Mouse (Mus musculus) lung, embryonic 14.5 days (tissue): Measurements from ENCODE around the gene Lsmem1. TPM values are rescaled to one million over a fixed set of nuclear protein-coding genes. Genes with fewer than 3 reads are reported as not detected.

Experiments
- ATAC-seq: fragments of 200-750 bp; cut with Nextera tagmentation; 2 replicates; pipeline ENCODE4 v1.8.0; 2017; ENCODE audit warnings: mild to moderate bottlenecking, moderate TSS enrichment, moderate library complexity; ENCODE audit not compliant: insufficient read depth
- DNase-seq: peaks from one replicate; pipeline ENCODE4 v3.0.0-alpha.2; 2015
- H3K27ac ChIP-seq: fragments of 300-500 bp; sonication (generic); 2 replicates; pipeline ENCODE4 v1.5.1; 2014; ENCODE audit warnings: low read depth, mild to moderate bottlenecking, moderate library complexity
- H3K27me3 ChIP-seq: fragments of 300-500 bp; sonication (generic); 2 replicates; pipeline ENCODE4 v1.6.1; 2014; ENCODE audit warnings: low read length, control low read depth; ENCODE audit not compliant: insufficient read depth
- H3K36me3 ChIP-seq: fragments of 300-500 bp; sonication (generic); 2 replicates; pipeline ENCODE4 v1.6.1; 2014; ENCODE audit warnings: control low read depth; ENCODE audit not compliant: insufficient read depth
- H3K4me1 ChIP-seq: fragments of 300-500 bp; sonication (generic); 2 replicates; pipeline ENCODE4 v1.6.1; 2014; ENCODE audit warnings: antibody characterized with exemption, control low read depth; ENCODE audit not compliant: insufficient read depth
- H3K4me2 ChIP-seq: fragments of 300-500 bp; sonication (generic); 2 replicates; pipeline ENCODE4 v1.6.1; 2014; ENCODE audit warnings: mild to moderate bottlenecking
- H3K4me3 ChIP-seq: fragments of 300-500 bp; sonication (generic); 2 replicates; pipeline ENCODE4 v1.5.1; 2014; ENCODE audit warnings: low read depth, low read length
- H3K9ac ChIP-seq: fragments of 300-500 bp; sonication (generic); 2 replicates; pipeline ENCODE4 v1.6.1; 2014
- H3K9me3 ChIP-seq: fragments of 300-500 bp; sonication (generic); 2 replicates; pipeline ENCODE4 v1.6.1; 2016; ENCODE audit warnings: low read depth, low read length, control low read depth
- CTCF ChIP-seq: IDR thresholded peaks from 2 replicates; pipeline ENCODE4 v1.5.1; 2016; ENCODE audit warnings: antibody characterized with exemption, low read depth
- WGBS: fragments of 180-500 bp; shearing (Covaris S2); extraction: QIAGEN DNeasy Blood & Tissue Kit; methylation state at CpG from one replicate; pipeline ENCODE4 v1.1.7; 2014; 5-methylcytosine and 5-hydroxymethylcytosine counted together
- polyA plus RNA-seq: library from polyadenylated mRNA; unstranded; fragments of >200 nt; fragmentation: Nextera tagmentation; extraction: Ambion mirVana; gene quantifications from 2 replicates; pipeline ENCODE4 v1.2.1, GENCODE M21; 2014

The Lsmem1 gene
- polyA plus RNA-seq, 1 experiment from 2014 or later = not detected

- H3K4me2 ChIP-seq = no peak overlapping the region
- 49% methylated on average over 4 of the region's 4 CpGs for WGBS
- H3K27ac ChIP-seq = no peak overlapping the region
- no peak for TF ChIP-seq CTCF
- no peaks in the 10 kb centered on the region for H3K9me3 ChIP-seq
- ATAC-seq = no peak
- no peak overlapping the region for H3K4me3 ChIP-seq
- DNase-seq = no peak
- H3K9ac ChIP-seq = no peak overlapping the region
- no peaks in the 10 kb centered on the region; the same call in 1 of the 2 replicates for H3K4me1 ChIP-seq
- H3K36me3 ChIP-seq = no peaks in the 10 kb centered on the region
- H3K27me3 ChIP-seq = no peaks in the 10 kb centered on the region
These were observed 44.0 kb upstream of the Lsmem1 start for GRCm38 (mm10) chr12:40243241-40243640.

DNA sequence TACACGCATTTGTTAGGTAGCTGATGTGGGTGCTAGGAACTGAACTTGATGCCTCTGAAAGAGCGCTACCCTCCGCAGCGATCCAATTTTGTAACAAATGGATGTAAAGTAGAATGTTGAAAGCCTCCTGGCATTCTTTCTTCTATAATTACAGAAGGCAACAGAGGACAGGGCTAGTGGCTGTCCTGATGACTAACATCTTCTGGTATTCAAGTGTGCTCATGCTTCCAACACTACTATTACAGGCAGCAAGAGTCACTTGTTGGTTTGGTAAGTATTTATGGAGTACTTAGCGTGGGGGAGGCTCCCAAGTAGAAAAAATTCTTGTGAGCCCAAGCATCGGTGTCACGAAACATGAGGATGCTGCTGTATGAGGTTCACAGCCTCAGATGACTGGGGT lies 39.9 kb upstream of the Lsmem1 start:
- Histone ChIP-seq H3K9me3 (no peaks in the 10 kb centered on the region), H3K4me1 (no peaks in the 10 kb centered on the region; the same call in 1 of the 2 replicates), H3K9ac (no peak overlapping the region), H3K4me2 (no peak overlapping the region), H3K27me3 (no peaks in the 10 kb centered on the region), H3K4me3 (no peak overlapping the region), H3K36me3 (no peaks in the 10 kb centered on the region), H3K27ac (no peak overlapping the region)
- no peak for ATAC-seq
- WGBS = 93% methylated on average over 7 of the region's 7 CpGs
- no peak for TF ChIP-seq CTCF
- no peak for DNase-seq

DNA sequence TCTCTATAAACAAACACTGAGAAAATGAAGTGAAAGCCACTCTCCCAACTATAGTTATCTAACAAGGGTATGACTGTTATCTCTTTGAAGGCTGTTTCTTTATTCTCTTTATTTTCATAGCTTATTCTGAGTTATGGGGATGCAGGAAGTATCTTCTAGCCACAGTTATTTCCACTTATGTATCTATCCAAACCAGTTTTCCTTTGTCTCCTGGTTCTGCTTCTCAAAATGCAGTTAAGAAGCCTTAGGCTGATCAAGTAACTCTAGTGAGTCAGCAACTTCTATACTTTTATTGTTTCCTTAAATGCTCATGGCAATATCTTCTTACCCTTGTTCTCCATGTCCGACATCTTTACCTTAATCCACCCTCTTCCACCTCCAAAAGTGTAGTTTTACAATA lies 32.9 kb upstream of the Lsmem1 start:
- no peaks in the 10 kb centered on the region for H3K27me3 ChIP-seq
- no peak overlapping the region for H3K27ac ChIP-seq
- no peak for TF ChIP-seq CTCF
- no peak for DNase-seq
- H3K4me1 ChIP-seq = no peaks in the 10 kb centered on the region
- WGBS = 88% methylated on average over 1 of the region's 1 CpGs
- H3K4me2 ChIP-seq = no peak overlapping the region
- H3K4me3 ChIP-seq = no peak overlapping the region
- H3K9ac ChIP-seq = no peak overlapping the region
- H3K36me3 ChIP-seq = no peaks in the 10 kb centered on the region
- no peaks in the 10 kb centered on the region for H3K9me3 ChIP-seq
- ATAC-seq = no peak

DNA sequence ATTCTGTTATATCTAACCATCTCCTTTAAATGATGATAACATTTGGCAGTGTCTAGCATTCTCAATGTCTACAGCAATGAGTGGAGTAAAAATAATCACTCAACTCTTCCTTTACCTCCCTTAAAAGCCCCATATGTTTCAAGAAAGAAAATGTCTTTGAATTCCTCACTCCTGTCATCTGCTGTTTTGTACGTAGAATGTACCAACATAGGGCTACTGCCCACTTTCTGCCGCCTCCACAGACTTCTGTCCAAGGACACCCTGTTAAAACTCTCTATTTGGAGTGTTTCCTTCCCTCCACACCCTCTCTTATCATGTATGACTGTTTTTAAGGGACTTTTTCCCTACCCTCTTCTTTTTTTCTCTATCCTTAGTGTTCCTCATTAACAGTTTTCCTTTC lies 32.3 kb upstream of the Lsmem1 start:
- ATAC-seq = no peak
- WGBS = 69% methylated on average over 2 of the region's 2 CpGs
- no peak for TF ChIP-seq CTCF
- Histone ChIP-seq H3K36me3 (no peaks in the 10 kb centered on the region), H3K4me1 (no peaks in the 10 kb centered on the region), H3K27me3 (no peaks in the 10 kb centered on the region), H3K27ac (no peak overlapping the region), H3K4me2 (no peak overlapping the region), H3K4me3 (no peak overlapping the region), H3K9ac (no peak overlapping the region), H3K9me3 (no peaks in the 10 kb centered on the region)
- no peak for DNase-seq

GRCm38 (mm10) chr12:40224171-40224880 lies 25.0 kb upstream of the Lsmem1 start:
- Histone ChIP-seq H3K9me3 (no peaks in the 10 kb centered on the region), H3K27me3 (no peaks in the 10 kb centered on the region), H3K9ac (no peak overlapping the region), H3K4me3 (no peak overlapping the region), H3K36me3 (no peaks in the 10 kb centered on the region), H3K4me2 (peak overlapping the region; percentile 77), H3K27ac (no peak overlapping the region), H3K4me1 (0 out of 2 replicates have a peak, but pooled peaks cover 11% of the 10 kb centered on the region)
- 92% methylated on average over 9 of the region's 9 CpGs for WGBS
- ATAC-seq (no peak), DNase-seq (no peak)
- TF ChIP-seq CTCF = no peak

DNA sequence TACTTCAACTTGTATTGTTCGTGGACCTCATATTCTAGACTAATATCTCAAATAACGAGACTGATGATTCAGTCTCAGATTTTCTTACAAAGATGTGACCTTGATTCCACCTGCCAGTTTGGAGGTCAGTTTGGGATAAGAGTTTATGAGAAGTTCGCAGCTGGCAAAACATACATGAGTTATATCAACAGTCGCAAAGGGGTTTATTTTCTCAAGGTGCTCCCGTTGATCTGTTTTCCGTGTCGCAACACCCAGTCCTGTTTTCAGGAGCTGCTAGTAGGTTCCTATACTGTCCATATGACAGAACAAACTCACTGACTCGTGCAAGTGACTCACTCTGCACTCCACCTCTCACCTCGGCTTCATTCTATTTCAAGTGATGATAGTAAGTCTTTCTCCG lies 24.4 kb upstream of the Lsmem1 start:
- peak overlapping the region; percentile 49 for H3K9ac ChIP-seq
- ATAC-seq (no peak), DNase-seq (no peak)
- H3K9me3 ChIP-seq = no peaks in the 10 kb centered on the region
- H3K4me1 ChIP-seq = 0 out of 2 replicates have a peak, but pooled peaks cover 11% of the 10 kb centered on the region
- peak overlapping the region; percentile 77 for H3K4me2 ChIP-seq
- H3K4me3 ChIP-seq = peak overlapping the region; percentile 93
- TF ChIP-seq CTCF = no peak
- no peaks in the 10 kb centered on the region for H3K36me3 ChIP-seq
- H3K27ac ChIP-seq = peak overlapping the region; percentile 59
- no peaks in the 10 kb centered on the region for H3K27me3 ChIP-seq
- 36% methylated on average over 10 of the region's 10 CpGs for WGBS

DNA sequence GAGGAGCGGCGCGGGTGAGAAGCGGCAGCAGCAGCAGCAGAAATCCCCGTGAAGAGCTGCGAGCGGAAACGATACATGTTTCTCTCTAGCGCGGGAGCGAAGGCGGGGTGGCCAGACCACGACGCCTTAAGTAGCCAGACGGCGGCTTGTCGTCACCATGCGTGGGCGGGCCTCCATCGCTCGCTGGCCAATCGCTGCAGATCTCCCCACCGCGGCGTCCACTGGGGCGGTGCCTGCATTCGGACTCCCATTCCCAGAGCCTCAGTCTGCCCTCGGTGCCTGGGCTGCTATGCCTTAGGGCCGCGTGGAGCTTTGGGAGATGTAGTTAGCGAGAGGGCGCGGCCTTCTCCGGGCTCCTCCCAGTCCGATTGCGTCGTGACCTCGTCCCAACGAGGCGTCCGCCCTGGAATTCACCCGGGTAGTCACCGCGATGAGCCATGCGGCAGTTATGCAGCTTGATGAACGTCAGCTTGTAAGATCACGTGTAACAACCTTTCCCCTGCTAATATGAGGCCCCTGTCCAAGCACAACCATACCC lies 23.9 kb upstream of the Lsmem1 start:
- WGBS = under 1% methylated on average over 46 of the region's 47 CpGs
- Histone ChIP-seq H3K9ac (peak overlapping the region; percentile 94), H3K4me1 (0 out of 2 replicates have a peak, but pooled peaks cover 11% of the 10 kb centered on the region), H3K36me3 (peaks cover 2% of the 10 kb centered on the region; the same call in 1 of the 2 replicates), H3K27me3 (no peaks in the 10 kb centered on the region), H3K27ac (peak overlapping the region; percentile 99), H3K4me3 (peak overlapping the region; percentile 93), H3K4me2 (peak overlapping the region; percentile 77), H3K9me3 (no peaks in the 10 kb centered on the region)
- ATAC-seq (peak; percentile 99), DNase-seq (peak; percentile 99)
- TF ChIP-seq CTCF = no peak
